ENCODE assay signal across 20 mouse cellular contexts in genomic region chr7:135747072-135747471, GRCm38 (mm10). TPM values are rescaled to one million over a fixed set of nuclear protein-coding genes. Genes with fewer than 3 reads are reported as not detected.
DNase-seq lines count a peak whose midpoint lies in the region; ATAC-seq lines count a peak whose summit lies in the region.
"Had no signal": no experiment of that assay in that cellular context is flagged by ENCODE, and none has a peak within 500 bp of the region (broad histone marks: within the 10 kb centered on the region; RNA-seq: fewer than 3 reads in every experiment).

No protein-coding gene starts in this region.

- 52% methylated on average over 2 of the region's 2 CpGs for WGBS in embryonic facial prominence, embryonic 14.5 days
- 69% methylated on average over 2 of the region's 2 CpGs for WGBS in embryonic facial prominence, embryonic 10.5 days
- 40% methylated on average over 2 of the region's 2 CpGs for WGBS in neural tube, embryonic 15.5 days

- H3K4me3 ChIP-seq in embryonic facial prominence, embryonic 14.5 days (ENCODE audit: low read depth, low read length), result no peak overlapping the region
- no peak overlapping the region for H3K4me3 ChIP-seq in embryonic facial prominence, embryonic 10.5 days
- no peak overlapping the region for H3K4me3 ChIP-seq in neural tube, embryonic 15.5 days (replicated peaks)
- H3K4me3 ChIP-seq: erythroblast, embryonic 14.5 days; layer of hippocampus, adult 2 months; liver, embryonic 15.5 days had no signal

- peaks cover 15% of the 10 kb centered on the region for H3K4me1 ChIP-seq in embryonic facial prominence, embryonic 14.5 days (ENCODE audit: control insufficient read depth, insufficient read depth, low read length)
- H3K4me1 ChIP-seq in embryonic facial prominence, embryonic 10.5 days, result no peaks in the 10 kb centered on the region
- H3K4me1 ChIP-seq in neural tube, embryonic 15.5 days, result peaks cover 10% of the 10 kb centered on the region; the same call in 1 of the 2 replicates
- H3K4me1 ChIP-seq: liver, embryonic 15.5 days had no signal

- H3K36me3 ChIP-seq in embryonic facial prominence, embryonic 14.5 days (ENCODE audit: control insufficient read depth, insufficient read depth, low read length), result no peaks in the 10 kb centered on the region
- no peaks in the 10 kb centered on the region for H3K36me3 ChIP-seq in embryonic facial prominence, embryonic 10.5 days (replicated peaks)
- H3K36me3 ChIP-seq in neural tube, embryonic 15.5 days, result no peaks in the 10 kb centered on the region
- H3K36me3 ChIP-seq: liver, embryonic 15.5 days had no signal

- no peak overlapping the region for H3K27ac ChIP-seq in embryonic facial prominence, embryonic 14.5 days (replicated peaks; ENCODE audit: low read depth, low read length)
- no peak overlapping the region for H3K27ac ChIP-seq in embryonic facial prominence, embryonic 10.5 days (replicated peaks)
- H3K27ac ChIP-seq in neural tube, embryonic 15.5 days (replicated peaks), result peak overlapping the region; percentile 35
- H3K27ac ChIP-seq: layer of hippocampus, adult 2 months; liver, embryonic 15.5 days had no signal

- no peaks in the 10 kb centered on the region for H3K27me3 ChIP-seq in embryonic facial prominence, embryonic 14.5 days (replicated peaks; ENCODE audit: control insufficient read depth, insufficient read depth, low read length)
- H3K27me3 ChIP-seq in embryonic facial prominence, embryonic 10.5 days (replicated peaks; ENCODE audit: low read depth, poor library complexity, severe bottlenecking), result no peaks in the 10 kb centered on the region
- no peaks in the 10 kb centered on the region for H3K27me3 ChIP-seq in neural tube, embryonic 15.5 days (replicated peaks)
- H3K27me3 ChIP-seq: liver, embryonic 15.5 days had no signal

- DNase-seq in embryonic facial prominence, embryonic 14.5 days (ENCODE audit: low spot score), result no peak
- no peak for DNase-seq in embryonic facial prominence, embryonic 10.5 days (ENCODE audit: low spot score)
- no peak for DNase-seq in neural tube, embryonic 10.5 days (ENCODE audit: extremely low spot score, low spot score)
- peak; percentile 72 for DNase-seq in kidney, postnatal 14 days
- DNase-seq in embryo, embryonic 10.5 days (ENCODE audit: low spot score), result no peak
- no peak for DNase-seq in adipocyte (ENCODE audit: low spot score)
- no peak for DNase-seq in c-Kit-positive CD71-positive TER-119-positive erythroid progenitor cells, embryonic 14.5 days (ENCODE audit: low spot score)
- DNase-seq: adrenal gland, postnatal 10 days; cerebellum, adult 11 months; cerebellum, postnatal 25 days; gastrocnemius, postnatal 25 days; lung, postnatal 36 days; retina, postnatal 1 day; right cerebral cortex, postnatal 4 days; thymus, postnatal 14 days had no signal

- peaks cover 4% of the 10 kb centered on the region; the same call in 1 of the 2 replicates for H3K9me3 ChIP-seq in embryonic facial prominence, embryonic 14.5 days (ENCODE audit: control insufficient read depth, low read length)
- H3K9me3 ChIP-seq in embryonic facial prominence, embryonic 10.5 days, result peaks cover 4% of the 10 kb centered on the region; the same call in 1 of the 2 replicates
- no peaks in the 10 kb centered on the region for H3K9me3 ChIP-seq in neural tube, embryonic 15.5 days (replicated peaks)
- H3K9me3 ChIP-seq: liver, embryonic 15.5 days had no signal

- no peak overlapping the region for H3K9ac ChIP-seq in embryonic facial prominence, embryonic 14.5 days (ENCODE audit: low read depth, low read length)
- H3K9ac ChIP-seq in neural tube, embryonic 15.5 days (replicated peaks), result no peak overlapping the region
- H3K9ac ChIP-seq: liver, embryonic 15.5 days had no signal

- no peak overlapping the region for H3K4me2 ChIP-seq in embryonic facial prominence, embryonic 14.5 days (ENCODE audit: low read depth, low read length)
- no peak overlapping the region for H3K4me2 ChIP-seq in neural tube, embryonic 15.5 days
- H3K4me2 ChIP-seq: liver, embryonic 15.5 days had no signal

- peak; percentile 27; the same call in 1 of the 2 replicates for ATAC-seq in embryonic facial prominence, embryonic 14.5 days (ENCODE audit: low read depth)
- ATAC-seq in neural tube, embryonic 15.5 days (ENCODE audit: low FRiP score), result no peak
- ATAC-seq: forebrain, embryonic 14.5 days had no signal

RNA-seq across cellular contexts. Expression of gene Mki67, which starts 30.9 kb away (rescaled TPM):
- polyA plus RNA-seq in embryonic facial prominence, embryonic 14.5 days (2014; fragmentation: Nextera tagmentation; extraction: Ambion mirVana), result 49.5 and 51.4 TPM in 2 replicates
- 45.7 and 46.9 TPM in 2 replicates for polyA plus RNA-seq in embryonic facial prominence, embryonic 10.5 days (2016; fragmentation: Nextera tagmentation; extraction: Ambion mirVana)
- polyA plus RNA-seq in neural tube, embryonic 15.5 days (2015; fragmentation: Nextera tagmentation; extraction: Ambion mirVana), result 3.9 and 11.6 TPM in 2 replicates
